Mouse (Mus musculus): ENCODE measurements around the gene Poc1b.

GRCm38 (mm10) chr10:99204553-99204952 is 97.7 kb downstream of the Poc1b start:
- peak; percentile 71 for TF ChIP-seq POLR2A (IDR thresholded peaks at IDR 0.05; ENCODE audit: insufficient read depth, low read depth, low read length)
- TF ChIP-seq CTCF (IDR thresholded peaks at IDR 0.05): no peak
- TF ChIP-seq EP300 (IDR thresholded peaks at IDR 0.05; ENCODE audit: insufficient read depth, low read depth, low read length): no peak
